Mouse (Mus musculus) limb, embryonic 14.5 days (tissue): ENCODE measurements around the gene 1700029P11Rik. TPM values are rescaled to one million over a fixed set of nuclear protein-coding genes. Genes with fewer than 3 reads are reported as not detected.
A peak's percentile ranks its signal among the peaks of the same experiment; 100 is the strongest.

Source experiments
- ATAC-seq: fragments of 200-750 bp; cut with Nextera tagmentation; 2 replicates; pipeline ENCODE4 v1.8.0; 2017; ENCODE audit warnings: low read depth, moderate number of reproducible peaks, moderate TSS enrichment; ENCODE audit not compliant: low FRiP score
- DNase-seq: peaks from one replicate; pipeline ENCODE4 v3.0.0-alpha.2; 2015; ENCODE audit warnings: low spot score
- H3K27ac ChIP-seq: fragments of 300-500 bp; sonication (generic); replicated peaks from 2 replicates; pipeline ENCODE4 v1.5.1; 2014; ENCODE audit warnings: low read depth, mild to moderate bottlenecking, low read length, moderate library complexity, mixed read lengths
- H3K27me3 ChIP-seq: fragments of 300-500 bp; sonication (generic); 2 replicates; pipeline ENCODE4 v1.6.1; 2014; ENCODE audit warnings: low read length, mixed read lengths; ENCODE audit not compliant: control insufficient read depth, insufficient read depth
- H3K36me3 ChIP-seq: fragments of 300-500 bp; sonication (generic); 2 replicates; pipeline ENCODE4 v1.6.1; 2014; ENCODE audit warnings: mild to moderate bottlenecking, low read length, moderate library complexity, mixed read lengths; ENCODE audit not compliant: control insufficient read depth, insufficient read depth
- H3K4me1 ChIP-seq: fragments of 300-500 bp; sonication (generic); 2 replicates; pipeline ENCODE4 v1.6.1; 2014; ENCODE audit warnings: antibody characterized with exemption, low read length, mixed read lengths; ENCODE audit not compliant: control insufficient read depth, insufficient read depth
- H3K4me2 ChIP-seq: fragments of 300-500 bp; sonication (generic); replicated peaks from 2 replicates; pipeline ENCODE4 v1.6.1; 2014; ENCODE audit warnings: low read depth, mild to moderate bottlenecking, low read length, moderate library complexity; ENCODE audit not compliant: severe bottlenecking
- H3K4me3 ChIP-seq: fragments of 300-500 bp; sonication (generic); replicated peaks from 2 replicates; pipeline ENCODE4 v1.5.1; 2014; ENCODE audit warnings: low read length
- H3K9ac ChIP-seq: fragments of 300-500 bp; sonication (generic); 2 replicates; pipeline ENCODE4 v1.6.1; 2014; ENCODE audit warnings: mild to moderate bottlenecking, low read depth, low read length, moderate library complexity; ENCODE audit not compliant: severe bottlenecking
- H3K9me3 ChIP-seq: fragments of 300-500 bp; sonication (generic); 2 replicates; pipeline ENCODE4 v1.6.1; 2016; ENCODE audit warnings: low read length; ENCODE audit not compliant: control insufficient read depth
- POLR2A ChIP-seq: fragments of 200-500 bp; IDR thresholded peaks from 2 replicates; pipeline ENCODE4 v1.8.0; 2012; ENCODE audit warnings: inconsistent platforms, mild to moderate bottlenecking, moderate library complexity, borderline replicate concordance; ENCODE audit not compliant: insufficient read depth, insufficient read length; ENCODE audit errors: extremely low read depth
- WGBS: fragments of 180-500 bp; shearing (Covaris S2); extraction: QIAGEN DNeasy Blood & Tissue Kit; methylation state at CpG from one replicate; pipeline ENCODE4 v1.1.7; 2014; 5-methylcytosine and 5-hydroxymethylcytosine counted together
- polyA plus RNA-seq, 2 experiments: library from polyadenylated mRNA; depleted of rRNA in 1 of 2; stranded (reverse) in 1 of 2; unstranded in 1 of 2; fragments of >200 nt; fragmentation: Nextera tagmentation in 1 of 2; extraction: Ambion mirVana in 1 of 2; gene quantifications; 2 replicates each; pipeline versions ENCODE4 v1.2.1 to v1.2.3; 2012 to 2014

1700029P11Rik gene
- polyA plus RNA-seq, 2 experiments = not detected

GRCm38 (mm10) chr15:81957598-81957997 is 22.7 kb upstream of the 1700029P11Rik start:
- no peaks in the 10 kb centered on the region for H3K27me3 ChIP-seq
- H3K4me1 ChIP-seq = no peaks in the 10 kb centered on the region
- H3K36me3 ChIP-seq = peaks cover 18% of the 10 kb centered on the region
- no peak overlapping the region for H3K27ac ChIP-seq
- H3K9ac ChIP-seq = no peak overlapping the region
- H3K4me3 ChIP-seq = no peak overlapping the region
- H3K4me2 ChIP-seq = no peak overlapping the region
- no peak for TF ChIP-seq POLR2A
- ATAC-seq (no peak), DNase-seq (no peak)
- WGBS = 88% methylated on average over 11 of the region's 11 CpGs
- no peaks in the 10 kb centered on the region for H3K9me3 ChIP-seq

- no peak overlapping the region for H3K27ac ChIP-seq
- TF ChIP-seq POLR2A = no peak
- no peak for ATAC-seq
- H3K4me2 ChIP-seq = no peak overlapping the region
- H3K4me1 ChIP-seq = no peaks in the 10 kb centered on the region
- peaks cover 18% of the 10 kb centered on the region for H3K36me3 ChIP-seq
- no peak overlapping the region for H3K4me3 ChIP-seq
- 83% methylated on average over 3 of the region's 3 CpGs for WGBS
- H3K27me3 ChIP-seq = no peaks in the 10 kb centered on the region
- no peaks in the 10 kb centered on the region for H3K9me3 ChIP-seq
- H3K9ac ChIP-seq = no peak overlapping the region
- DNase-seq = no peak
These were observed 21.4 kb upstream of the 1700029P11Rik start for GRCm38 (mm10) chr15:81958906-81959305.

GRCm38 (mm10) chr15:81960171-81961077 is 19.9 kb upstream of the 1700029P11Rik start, which contains the start of gene Pmm1:
Pmm1 (minus strand) TSS chr15:81960930.
- Histone ChIP-seq H3K4me3 (peak within 1 kb of the TSS; percentile 67), H3K27me3 (no peaks in the 10 kb centered on the region), H3K9ac (peak within 1 kb of the TSS; percentile 72), H3K4me2 (peak within 1 kb of the TSS; percentile 97), H3K9me3 (no peaks in the 10 kb centered on the region), H3K36me3 (peaks cover 2% of the 10 kb centered on the region), H3K4me1 (no peaks in the 10 kb centered on the region), H3K27ac (peak within 1 kb of the TSS; percentile 68)
- ATAC-seq = peak; percentile 98
- no peak for TF ChIP-seq POLR2A
- WGBS = under 1% methylated on average over 62 of the region's 77 CpGs
- peak; percentile 99 for DNase-seq

GRCm38 (mm10) chr15:81961078-81961451 is 19.3 kb upstream of the 1700029P11Rik start:
- Histone ChIP-seq H3K9me3 (no peaks in the 10 kb centered on the region), H3K4me1 (no peaks in the 10 kb centered on the region), H3K36me3 (no peaks in the 10 kb centered on the region; the same call in 1 of the 2 replicates), H3K27me3 (no peaks in the 10 kb centered on the region), H3K9ac (no peak overlapping the region), H3K27ac (no peak overlapping the region), H3K4me2 (peak overlapping the region; percentile 97), H3K4me3 (peak overlapping the region; percentile 67)
- ATAC-seq (no peak), DNase-seq (no peak)
- TF ChIP-seq POLR2A = no peak
- whole genome bisulfite sequencing = under 1% methylated on average over 4 of the region's 8 CpGs

GRCm38 (mm10) chr15:81964262-81964661 is 16.1 kb upstream of the 1700029P11Rik start:
- H3K4me2 ChIP-seq = no peak overlapping the region
- 29% methylated on average over 1 of the region's 1 CpGs for WGBS
- TF ChIP-seq POLR2A = no peak
- H3K36me3 ChIP-seq = no peaks in the 10 kb centered on the region
- ATAC-seq (no peak), DNase-seq (no peak)
- no peaks in the 10 kb centered on the region for H3K9me3 ChIP-seq
- H3K4me3 ChIP-seq = no peak overlapping the region
- H3K27me3 ChIP-seq = no peaks in the 10 kb centered on the region
- no peak overlapping the region for H3K27ac ChIP-seq
- H3K4me1 ChIP-seq = no peaks in the 10 kb centered on the region
- H3K9ac ChIP-seq = no peak overlapping the region
